Mouse (Mus musculus): ENCODE measurements around the gene Stmnd1. TPM values are rescaled to one million over a fixed set of nuclear protein-coding genes. Genes with fewer than 3 reads are reported as not detected.

Stmnd1 gene
- not detected for polyA plus RNA-seq (2017; shearing (Covaris generic))

GRCm38 (mm10) chr13:46273453-46274110 is at the start of gene Stmnd1:
Gene Stmnd1 (plus strand): TSS chr13:46273721.

Other genes starting within 250 kb of the Stmnd1 start
- gene Rbm24, start 144.7 kb downstream of the Stmnd1 start, polyA plus RNA-seq (2017; shearing (Covaris generic)): 0.06 TPM
- gene Cap2, start 228.1 kb downstream of the Stmnd1 start, polyA plus RNA-seq (2017; shearing (Covaris generic)): 0.81 TPM

Measured in CD4-positive, CD25-positive, alpha-beta regulatory T cell (primary cell).